Mouse (Mus musculus): ENCODE data around the gene Becn1. TPM values are rescaled to one million over a fixed set of nuclear protein-coding genes. Genes with fewer than 3 reads are reported as not detected.

Gene Becn1
- polyA plus RNA-seq, 1 experiment from 2014 or later: 131 TPM

- 0 out of 2 replicates have a peak, but pooled peaks have one; percentile 8 for ATAC-seq (ENCODE audit: insufficient number of reproducible peaks, insufficient read depth, low FRiP score, low TSS enrichment)
- H3K4me2 ChIP-seq (replicated peaks): peak overlapping the region; percentile 73
- WGBS: 64% methylated on average over 14 of the region's 14 CpGs
- peaks cover 18% of the 10 kb centered on the region for H3K4me1 ChIP-seq
- H3K36me3 ChIP-seq: peaks cover 11% of the 10 kb centered on the region; the same call in 1 of the 2 replicates
- H3K27me3 ChIP-seq: 0 out of 2 replicates have a peak, but pooled peaks cover 4% of the 10 kb centered on the region
- no peak overlapping the region for H3K27ac ChIP-seq
- no peaks in the 10 kb centered on the region for H3K9me3 ChIP-seq
- peak overlapping the region; percentile 62 for H3K4me3 ChIP-seq
- H3K9ac ChIP-seq: no peak overlapping the region; the same call in 1 of the 2 replicates
Observed at GRCm38 (mm10) chr11:101279193-101279569, 22.9 kb downstream of the Becn1 start.

- WGBS: 11% methylated on average over 45 of the region's 45 CpGs
- peak; percentile 91 for ATAC-seq (ENCODE audit: insufficient number of reproducible peaks, insufficient read depth, low FRiP score, low TSS enrichment)
- H3K9ac ChIP-seq: peak within 1 kb of the TSS; percentile 62
- H3K9me3 ChIP-seq: no peaks in the 10 kb centered on the region
- H3K4me2 ChIP-seq (replicated peaks): peak within 1 kb of the TSS; percentile 73
- H3K36me3 ChIP-seq: peaks cover 11% of the 10 kb centered on the region; the same call in 1 of the 2 replicates
- H3K4me3 ChIP-seq: peak within 1 kb of the TSS; percentile 62
- H3K27me3 ChIP-seq: 0 out of 2 replicates have a peak, but pooled peaks cover 4% of the 10 kb centered on the region
- H3K4me1 ChIP-seq: peaks cover 18% of the 10 kb centered on the region
- 0 out of 2 replicates have a peak within 1 kb of the TSS, but pooled peaks have one; percentile 32 for H3K27ac ChIP-seq
Observed at GRCm38 (mm10) chr11:101278223-101279192, 23.6 kb downstream of the Becn1 start, which contains the start of the genes Cntd1 and Coa3. Cntd1 (plus strand) TSS chr11:101279012. Coa3 (minus strand) TSS chr11:101279114.

GRCm38 (mm10) chr11:101277381-101278222, 24.5 kb downstream of the Becn1 start:
- WGBS: 74% methylated on average over 12 of the region's 12 CpGs
- Histone ChIP-seq H3K4me2 (replicated peaks) (peak overlapping the region; percentile 73), H3K9ac (peak overlapping the region; percentile 62), H3K27ac (no peak overlapping the region), H3K4me1 (peaks cover 18% of the 10 kb centered on the region), H3K4me3 (peak overlapping the region; percentile 62), H3K36me3 (peaks cover 11% of the 10 kb centered on the region; the same call in 1 of the 2 replicates), H3K9me3 (no peaks in the 10 kb centered on the region), H3K27me3 (0 out of 2 replicates have a peak, but pooled peaks cover 4% of the 10 kb centered on the region)
- no peak for ATAC-seq (ENCODE audit: insufficient number of reproducible peaks, insufficient read depth, low FRiP score, low TSS enrichment)

- Histone ChIP-seq H3K27me3 (0 out of 2 replicates have a peak, but pooled peaks cover 6% of the 10 kb centered on the region), H3K9ac (0 out of 2 replicates have a peak overlapping the region, but pooled peaks have one; percentile 25), H3K36me3 (peaks cover 11% of the 10 kb centered on the region; the same call in 1 of the 2 replicates), H3K9me3 (no peaks in the 10 kb centered on the region), H3K4me3 (peak overlapping the region; percentile 12), H3K27ac (no peak overlapping the region), H3K4me1 (peaks cover 18% of the 10 kb centered on the region), H3K4me2 (replicated peaks) (peak overlapping the region; percentile 73)
- ATAC-seq (ENCODE audit: insufficient number of reproducible peaks, insufficient read depth, low FRiP score, low TSS enrichment): no peak
- 29% methylated on average over 26 of the region's 27 CpGs for WGBS
Observed at GRCm38 (mm10) chr11:101276319-101277070, 25.6 kb downstream of the Becn1 start.

GRCm38 (mm10) chr11:101275309-101275708, 26.8 kb downstream of the Becn1 start:
- Histone ChIP-seq H3K9ac (no peak overlapping the region), H3K27ac (no peak overlapping the region), H3K4me3 (no peak overlapping the region), H3K36me3 (peaks cover 11% of the 10 kb centered on the region; the same call in 1 of the 2 replicates), H3K4me2 (replicated peaks) (no peak overlapping the region), H3K4me1 (peaks cover 18% of the 10 kb centered on the region), H3K27me3 (0 out of 2 replicates have a peak, but pooled peaks cover 9% of the 10 kb centered on the region), H3K9me3 (no peaks in the 10 kb centered on the region)
- ATAC-seq (ENCODE audit: insufficient number of reproducible peaks, insufficient read depth, low FRiP score, low TSS enrichment): no peak
- WGBS: 73% methylated on average over 4 of the region's 4 CpGs

GRCm38 (mm10) chr11:101272446-101272845, 29.6 kb downstream of the Becn1 start:
- no peak for ATAC-seq (ENCODE audit: insufficient number of reproducible peaks, insufficient read depth, low FRiP score, low TSS enrichment)
- Histone ChIP-seq H3K9me3 (no peaks in the 10 kb centered on the region), H3K36me3 (peaks cover 11% of the 10 kb centered on the region; the same call in 1 of the 2 replicates), H3K4me2 (replicated peaks) (no peak overlapping the region), H3K27ac (no peak overlapping the region), H3K4me3 (no peak overlapping the region), H3K9ac (no peak overlapping the region), H3K4me1 (peaks cover 9% of the 10 kb centered on the region), H3K27me3 (0 out of 2 replicates have a peak, but pooled peaks cover 15% of the 10 kb centered on the region)
- WGBS: 81% methylated on average over 3 of the region's 3 CpGs

- Histone ChIP-seq H3K36me3 (no peaks in the 10 kb centered on the region), H3K4me1 (peaks cover 15% of the 10 kb centered on the region), H3K9me3 (no peaks in the 10 kb centered on the region), H3K9ac (no peak overlapping the region), H3K27me3 (peaks cover 24% of the 10 kb centered on the region), H3K4me2 (replicated peaks) (no peak overlapping the region), H3K27ac (no peak overlapping the region), H3K4me3 (no peak overlapping the region)
- 34% methylated on average over 10 of the region's 10 CpGs for WGBS
- no peak for ATAC-seq (ENCODE audit: insufficient number of reproducible peaks, insufficient read depth, low FRiP score, low TSS enrichment)
Observed at GRCm38 (mm10) chr11:101269577-101270116, 32.4 kb downstream of the Becn1 start.

- no peaks in the 10 kb centered on the region for H3K9me3 ChIP-seq
- H3K27me3 ChIP-seq: peaks cover 53% of the 10 kb centered on the region
- H3K4me2 ChIP-seq (replicated peaks): peak overlapping the region; percentile 52
- 22% methylated on average over 6 of the region's 6 CpGs for WGBS
- no peak for ATAC-seq (ENCODE audit: insufficient number of reproducible peaks, insufficient read depth, low FRiP score, low TSS enrichment)
- peak overlapping the region; percentile 35; the same call in 1 of the 2 replicates for H3K4me3 ChIP-seq
- no peak overlapping the region for H3K27ac ChIP-seq
- H3K4me1 ChIP-seq: peaks cover 42% of the 10 kb centered on the region
- no peaks in the 10 kb centered on the region for H3K36me3 ChIP-seq
- no peak overlapping the region for H3K9ac ChIP-seq
Observed at GRCm38 (mm10) chr11:101265906-101266305, 36.2 kb downstream of the Becn1 start.

- H3K4me1 ChIP-seq: peaks cover 46% of the 10 kb centered on the region
- H3K27ac ChIP-seq: no peak overlapping the region
- no peaks in the 10 kb centered on the region for H3K36me3 ChIP-seq
- peak overlapping the region; percentile 35 for H3K4me3 ChIP-seq
- no peak for ATAC-seq (ENCODE audit: insufficient number of reproducible peaks, insufficient read depth, low FRiP score, low TSS enrichment)
- peaks cover 53% of the 10 kb centered on the region for H3K27me3 ChIP-seq
- peak overlapping the region; percentile 52 for H3K4me2 ChIP-seq (replicated peaks)
- peak overlapping the region; percentile 32; the same call in 1 of the 2 replicates for H3K9ac ChIP-seq
- no peaks in the 10 kb centered on the region for H3K9me3 ChIP-seq
- WGBS: 1% methylated on average over 31 of the region's 31 CpGs
Observed at GRCm38 (mm10) chr11:101264954-101265471, 37.1 kb downstream of the Becn1 start.

- no peak for ATAC-seq (ENCODE audit: insufficient number of reproducible peaks, insufficient read depth, low FRiP score, low TSS enrichment)
- Histone ChIP-seq H3K9me3 (no peaks in the 10 kb centered on the region), H3K4me1 (peaks cover 57% of the 10 kb centered on the region), H3K9ac (no peak overlapping the region), H3K27me3 (peaks cover 53% of the 10 kb centered on the region), H3K4me3 (no peak overlapping the region), H3K36me3 (peaks cover 4% of the 10 kb centered on the region; the same call in 1 of the 2 replicates), H3K27ac (no peak overlapping the region), H3K4me2 (replicated peaks) (no peak overlapping the region)
- 8% methylated on average over 3 of the region's 3 CpGs for WGBS
Observed at GRCm38 (mm10) chr11:101263989-101264280, 38.2 kb downstream of the Becn1 start.
